Mouse (Mus musculus) MEL (cell line): ENCODE measurements around the gene Pdcd11. TPM values are rescaled to one million over a fixed set of nuclear protein-coding genes. Genes with fewer than 3 reads are reported as not detected.

Experiments used
- DNase-seq: peaks from one replicate; pipeline ENCODE4 v3.0.0; 2011; ENCODE audit warnings: low read depth, low spot score
- H3K27ac ChIP-seq: 2 replicates; pipeline ENCODE4 v1.5.1; 2012; ENCODE audit warnings: low read depth, mild to moderate bottlenecking, control low read depth, low read length, moderate library complexity; ENCODE audit not compliant: control insufficient read depth
- H3K27me3 ChIP-seq, 2 experiments: fragments of 150-350 bp in 1 of 2; sonication (generic) in 1 of 2; 2 replicates each; pipeline ENCODE4 v1.6.1; 2012; ENCODE audit warnings: low read length in 2 of 2, mild to moderate bottlenecking in 2 of 2, improper control_type of control experiment in 1 of 2, moderate library complexity in 1 of 2; ENCODE audit not compliant: insufficient read depth in 2 of 2, control insufficient read depth in 1 of 2
- H3K36me3 ChIP-seq, 2 experiments: 2 replicates each; pipeline ENCODE4 v1.6.1; 2012 to 2014; ENCODE audit warnings: low read length in 2 of 2, improper control_type of control experiment in 1 of 2, inconsistent platforms in 1 of 2, mild to moderate bottlenecking in 1 of 2; ENCODE audit not compliant: insufficient read depth in 2 of 2, control insufficient read depth in 1 of 2
- H3K4me1 ChIP-seq, 2 experiments: fragments of 150-350 bp in 1 of 2; sonication (generic) in 1 of 2; 2 replicates each; pipeline ENCODE4 v1.6.1; 2012; ENCODE audit warnings: low read length in 2 of 2, improper control_type of control experiment in 1 of 2, mild to moderate bottlenecking in 1 of 2; ENCODE audit not compliant: insufficient read depth in 2 of 2, control insufficient read depth in 1 of 2
- H3K4me3 ChIP-seq, 2 experiments: fragments of 150-350 bp in 1 of 2; sonication (generic) in 1 of 2; 2 replicates each; pipeline ENCODE4 v1.5.1; 2012; ENCODE audit warnings: low read depth in 2 of 2, low read length in 2 of 2, mild to moderate bottlenecking in 2 of 2, moderate library complexity in 2 of 2, control low read depth in 1 of 2, improper control_type of control experiment in 1 of 2; ENCODE audit not compliant: control insufficient read depth in 1 of 2, insufficient read depth in 1 of 2
- H3K79me2 ChIP-seq: 2 replicates; pipeline ENCODE4 v1.6.1; 2012; ENCODE audit warnings: mild to moderate bottlenecking, low read length, moderate library complexity; ENCODE audit not compliant: control insufficient read depth, poor library complexity, insufficient read depth
- H3K9ac ChIP-seq: 2 replicates; pipeline ENCODE4 v1.6.1; 2012; ENCODE audit warnings: low read depth, mild to moderate bottlenecking, control low read depth, low read length, moderate library complexity; ENCODE audit not compliant: control insufficient read depth, poor library complexity, severe bottlenecking
- H3K9me3 ChIP-seq: fragments of 150-350 bp; sonication (generic); replicated peaks from 2 replicates; pipeline ENCODE4 v1.6.1; 2012; ENCODE audit warnings: mild to moderate bottlenecking, low read length, improper control_type of control experiment, moderate library complexity; ENCODE audit not compliant: insufficient read depth
- BHLHE40 ChIP-seq: IDR thresholded peaks from 2 replicates; pipeline ENCODE4 v1.6.1; 2012; ENCODE audit warnings: low read depth, mild to moderate bottlenecking, inconsistent platforms, low read length, improper control_type of control experiment, borderline replicate concordance
- CHD1 ChIP-seq: IDR thresholded peaks from 2 replicates; pipeline ENCODE4 v1.6.1; 2012; ENCODE audit warnings: low read depth, mild to moderate bottlenecking, inconsistent platforms, low read length, improper control_type of control experiment
- CHD2 ChIP-seq: IDR thresholded peaks from 2 replicates; pipeline ENCODE4 v1.6.1; 2011; ENCODE audit warnings: low read length, improper control_type of control experiment
- E2F4 ChIP-seq: IDR thresholded peaks from 2 replicates; pipeline ENCODE4 v1.6.1; 2011; ENCODE audit warnings: low read depth, low read length, improper control_type of control experiment, borderline replicate concordance
- ETS1 ChIP-seq: IDR thresholded peaks from 2 replicates; pipeline ENCODE4 v1.6.1; 2012; ENCODE audit warnings: low read depth, mild to moderate bottlenecking, inconsistent platforms, low read length, improper control_type of control experiment, moderate library complexity
- JUND ChIP-seq: IDR thresholded peaks from 2 replicates; pipeline ENCODE4 v1.6.1; 2011; ENCODE audit warnings: low read depth, mild to moderate bottlenecking, improper control_type of control experiment, low read length
- MAZ ChIP-seq: IDR thresholded peaks from 2 replicates; pipeline ENCODE4 v1.6.1; 2012; ENCODE audit warnings: low read depth, mild to moderate bottlenecking, inconsistent platforms, low read length, improper control_type of control experiment
- MXI1 ChIP-seq: IDR thresholded peaks from 2 replicates; pipeline ENCODE4 v1.6.1; 2011; ENCODE audit warnings: mild to moderate bottlenecking, low read depth, low read length, improper control_type of control experiment
- MYC ChIP-seq: IDR thresholded peaks from 2 replicates; pipeline ENCODE4 v1.6.1; 2011; ENCODE audit warnings: low read depth, mild to moderate bottlenecking, low read length, improper control_type of control experiment, moderate library complexity
- POLR2A ChIP-seq, 2 experiments: IDR thresholded peaks; 2 replicates each; pipeline ENCODE4 v1.6.1; 2011 to 2012; ENCODE audit warnings: low read length in 2 of 2, mild to moderate bottlenecking in 2 of 2, control low read depth in 1 of 2, improper control_type of control experiment in 1 of 2, low read depth in 1 of 2, moderate library complexity in 1 of 2; ENCODE audit not compliant: control insufficient read depth in 1 of 2, insufficient read depth in 1 of 2, poor library complexity in 1 of 2
- POLR2AphosphoS2 ChIP-seq: IDR thresholded peaks from 2 replicates; pipeline ENCODE4 v1.6.1; 2011; ENCODE audit warnings: low read length, improper control_type of control experiment
- RAD21 ChIP-seq: IDR thresholded peaks from 2 replicates; pipeline ENCODE4 v1.6.1; 2011; ENCODE audit warnings: mild to moderate bottlenecking, low read depth, low read length, improper control_type of control experiment
- RCOR1 ChIP-seq: IDR thresholded peaks from 2 replicates; pipeline ENCODE4 v1.6.1; 2012; ENCODE audit warnings: low read depth, mild to moderate bottlenecking, inconsistent platforms, low read length, improper control_type of control experiment
- SIN3A ChIP-seq: IDR thresholded peaks from 2 replicates; pipeline ENCODE4 v1.6.1; 2012; ENCODE audit warnings: low read length, improper control_type of control experiment, inconsistent platforms
- SMC3 ChIP-seq: IDR thresholded peaks from 2 replicates; pipeline ENCODE4 v1.6.1; 2011; ENCODE audit warnings: low read depth, low read length, improper control_type of control experiment
- TAL1 ChIP-seq: IDR thresholded peaks from 2 replicates; pipeline ENCODE4 v1.6.1; 2012; ENCODE audit warnings: mild to moderate bottlenecking, inconsistent platforms, low read length, moderate library complexity, mixed read lengths
- TBP ChIP-seq: IDR thresholded peaks from 2 replicates; pipeline ENCODE4 v1.8.0; 2011; ENCODE audit warnings: low read depth, low read length, improper control_type of control experiment
- TCF12 ChIP-seq: IDR thresholded peaks from 2 replicates; pipeline ENCODE4 v1.6.1; 2014; ENCODE audit warnings: low read depth, mild to moderate bottlenecking, inconsistent platforms, low read length, improper control_type of control experiment, moderate library complexity
- UBTF ChIP-seq: IDR thresholded peaks from 2 replicates; pipeline ENCODE4 v1.6.1; 2012; ENCODE audit warnings: low read depth, mild to moderate bottlenecking, inconsistent platforms, low read length, improper control_type of control experiment, moderate library complexity, borderline replicate concordance; ENCODE audit not compliant: insufficient read depth
- USF1 ChIP-seq: IDR thresholded peaks from 2 replicates; pipeline ENCODE4 v1.6.1; 2014; ENCODE audit warnings: low read depth, mild to moderate bottlenecking, inconsistent platforms, low read length, improper control_type of control experiment, moderate library complexity
- ZC3H11A ChIP-seq: IDR thresholded peaks from 2 replicates; pipeline ENCODE4 v1.6.1; 2012; ENCODE audit warnings: low read depth, mild to moderate bottlenecking, inconsistent platforms, low read length, improper control_type of control experiment
- ZKSCAN1 ChIP-seq: IDR thresholded peaks from 2 replicates; pipeline ENCODE4 v1.6.1; 2012; ENCODE audit warnings: low read depth, mild to moderate bottlenecking, inconsistent platforms, low read length, improper control_type of control experiment, moderate library complexity
- ZNF384 ChIP-seq: IDR thresholded peaks from 2 replicates; pipeline ENCODE4 v1.6.1; 2012; ENCODE audit warnings: low read depth, mild to moderate bottlenecking, inconsistent platforms, low read length, improper control_type of control experiment
- polyA plus RNA-seq, 2 experiments: library from polyadenylated mRNA; stranded (reverse) in 1 of 2; unstranded in 1 of 2; fragments of >175 nt in 1 of 2; fragments of >200 nt in 1 of 2; gene quantifications; 2 replicates each; pipeline versions ENCODE4 v1.2.1 to v1.2.4; 2012; ENCODE audit warnings: low replicate concordance in 2 of 2, low read depth in 1 of 2; ENCODE audit not compliant: insufficient read length in 2 of 2, insufficient read depth in 1 of 2, missing spikeins in 1 of 2
- total RNA-seq: library from RNA; depleted of rRNA; stranded (reverse); fragments of 300-350 nt; gene quantifications from 2 replicates; pipeline ENCODE4 v1.2.3, GENCODE M21; 2012

The Pdcd11 gene
- total and polyA plus RNA-seq, 3 experiments = 79.6 to 107 (median 81.8) TPM

GRCm38 (mm10) chr19:47050271-47051032, 40.1 kb upstream of the Pdcd11 start, which contains the start of gene Pcgf6 (continued):
- TF ChIP-seq BHLHE40 (no peak), E2F4 (peak; percentile 56; the same call in 1 of the 2 replicates), ZKSCAN1 (no peak), ETS1 (no peak), SIN3A (peak; percentile 88)

GRCm38 (mm10) chr19:47052927-47053326, 37.6 kb upstream of the Pdcd11 start:
- H3K27me3 ChIP-seq = no peaks in the 10 kb centered on the region
- TF ChIP-seq POLR2A (IDR thresholded peaks at IDR 0.05; ENCODE audit: control insufficient read depth in 1 of 2, insufficient read depth in 1 of 2, low read depth in 1 of 2, low read length in 2 of 2, poor library complexity in 1 of 2) (no peak), USF1 (peak; percentile 59; the same call in 1 of the 2 replicates), E2F4 (no peak), ZKSCAN1 (no peak), RAD21 (no peak), ZNF384 (peak; percentile 42; the same call in 1 of the 2 replicates), MXI1 (no peak), RCOR1 (no peak), CHD1 (no peak), UBTF (no peak), ZC3H11A (no peak), TAL1 (no peak), MYC (peak; percentile 81; the same call in 1 of the 2 replicates), POLR2AphosphoS2 (no peak), ETS1 (no peak), JUND (no peak), CHD2 (no peak), TBP (no peak), MAZ (no peak), TCF12 (no peak), SMC3 (no peak)
- TF ChIP-seq, all 39 proteins: peak for 3
- peaks cover 1 to 20% of the 10 kb centered on the region in 2 experiments for H3K36me3 ChIP-seq
- no peak overlapping the region for H3K9ac ChIP-seq
- H3K9me3 ChIP-seq = no peaks in the 10 kb centered on the region
- H3K79me2 ChIP-seq = peaks cover 20% of the 10 kb centered on the region
- H3K27ac ChIP-seq = no peak overlapping the region
- no peak for DNase-seq
- peaks cover 4 to 24% of the 10 kb centered on the region in 2 experiments for H3K4me1 ChIP-seq
- no peak overlapping the region for H3K4me3 ChIP-seq
